Mouse (Mus musculus): ENCODE measurements around the gene Adipor2.

Gene Adipor2

DNA sequence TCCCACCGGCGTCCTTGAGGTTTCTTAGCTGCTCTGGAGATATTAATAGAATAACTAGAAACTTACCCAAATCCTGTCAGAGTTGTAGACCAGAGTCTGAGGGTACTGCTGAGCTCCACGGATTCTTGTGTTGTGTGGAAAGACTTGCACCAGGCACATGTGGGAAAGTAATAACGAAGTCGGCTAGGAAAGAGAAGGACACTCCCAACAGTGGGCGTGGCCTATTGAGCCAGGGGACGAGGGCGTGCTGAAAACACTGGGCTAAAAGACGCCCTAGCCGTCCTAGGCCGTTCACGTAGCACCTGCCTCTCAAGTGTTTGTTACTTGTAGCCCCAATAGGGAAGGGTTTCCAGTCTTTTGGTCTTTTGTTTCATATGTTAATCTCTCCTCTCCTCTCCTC is at the start of gene Adipor2:
TSS of gene Adipor2 (minus strand) at position 351 of the 400 bp plus-strand sequence.
- DNase-seq (ENCODE audit: low spot score in 2 of 2) = no peak

GRCm38 (mm10) chr6:119466161-119466560 is 48.7 kb upstream of the Adipor2 start:
- no peak for DNase-seq (ENCODE audit: low spot score in 2 of 2)

DNA sequence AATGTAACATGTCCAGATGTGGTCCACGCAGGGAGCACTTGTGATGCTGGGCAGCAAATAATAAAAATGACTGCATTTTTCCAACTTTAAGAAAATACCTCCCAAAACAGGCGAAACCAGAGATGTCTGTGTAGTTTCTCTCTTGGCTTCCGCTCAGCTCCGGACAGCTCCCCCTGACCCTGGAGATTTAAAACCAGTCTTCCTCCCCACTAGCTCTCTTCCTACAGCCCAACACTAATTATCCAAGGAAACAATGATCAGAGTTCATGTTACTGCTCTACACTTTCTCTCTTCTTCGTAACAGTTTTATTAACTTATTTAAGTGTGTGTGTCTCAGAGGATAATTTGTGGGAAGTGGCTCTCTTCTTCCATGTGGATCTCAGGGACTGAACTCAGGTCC is 42.9 kb upstream of the Adipor2 start:
- no peak for DNase-seq (ENCODE audit: low spot score in 2 of 2)

- DNase-seq (ENCODE audit: low spot score in 2 of 2) = no peak
These were observed 41.5 kb upstream of the Adipor2 start for GRCm38 (mm10) chr6:119459041-119459440.

- no peak for DNase-seq (ENCODE audit: low spot score in 2 of 2)
These were observed 40.7 kb upstream of the Adipor2 start for GRCm38 (mm10) chr6:119458166-119458565.

DNA sequence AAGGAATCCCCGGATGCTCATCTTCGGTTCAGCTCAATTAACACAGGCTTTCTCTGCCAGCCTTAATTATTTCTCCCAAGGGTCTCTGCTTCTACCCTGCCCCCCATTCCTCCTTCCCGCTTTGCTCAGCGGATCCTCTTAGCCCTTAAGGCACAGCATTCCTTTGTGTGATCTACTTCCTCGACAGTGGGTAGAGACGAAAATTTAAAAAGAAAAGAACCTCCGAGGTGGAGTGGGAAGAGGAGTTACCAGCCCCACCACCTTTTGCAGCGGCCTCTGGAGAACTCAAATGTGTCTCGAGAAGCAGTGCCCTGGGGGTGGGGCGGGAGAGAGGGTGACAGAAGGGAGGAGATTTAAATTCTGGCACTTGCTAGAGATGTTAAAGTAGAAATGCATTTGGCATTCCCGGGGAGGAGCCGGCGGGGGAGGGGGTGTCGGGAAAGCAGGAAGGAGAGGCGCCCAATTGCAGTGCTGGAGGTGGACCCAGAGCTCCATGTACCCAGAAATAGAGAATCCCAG is 34.5 kb upstream of the Adipor2 start:
- no peak for DNase-seq (ENCODE audit: low spot score in 2 of 2)

DNA sequence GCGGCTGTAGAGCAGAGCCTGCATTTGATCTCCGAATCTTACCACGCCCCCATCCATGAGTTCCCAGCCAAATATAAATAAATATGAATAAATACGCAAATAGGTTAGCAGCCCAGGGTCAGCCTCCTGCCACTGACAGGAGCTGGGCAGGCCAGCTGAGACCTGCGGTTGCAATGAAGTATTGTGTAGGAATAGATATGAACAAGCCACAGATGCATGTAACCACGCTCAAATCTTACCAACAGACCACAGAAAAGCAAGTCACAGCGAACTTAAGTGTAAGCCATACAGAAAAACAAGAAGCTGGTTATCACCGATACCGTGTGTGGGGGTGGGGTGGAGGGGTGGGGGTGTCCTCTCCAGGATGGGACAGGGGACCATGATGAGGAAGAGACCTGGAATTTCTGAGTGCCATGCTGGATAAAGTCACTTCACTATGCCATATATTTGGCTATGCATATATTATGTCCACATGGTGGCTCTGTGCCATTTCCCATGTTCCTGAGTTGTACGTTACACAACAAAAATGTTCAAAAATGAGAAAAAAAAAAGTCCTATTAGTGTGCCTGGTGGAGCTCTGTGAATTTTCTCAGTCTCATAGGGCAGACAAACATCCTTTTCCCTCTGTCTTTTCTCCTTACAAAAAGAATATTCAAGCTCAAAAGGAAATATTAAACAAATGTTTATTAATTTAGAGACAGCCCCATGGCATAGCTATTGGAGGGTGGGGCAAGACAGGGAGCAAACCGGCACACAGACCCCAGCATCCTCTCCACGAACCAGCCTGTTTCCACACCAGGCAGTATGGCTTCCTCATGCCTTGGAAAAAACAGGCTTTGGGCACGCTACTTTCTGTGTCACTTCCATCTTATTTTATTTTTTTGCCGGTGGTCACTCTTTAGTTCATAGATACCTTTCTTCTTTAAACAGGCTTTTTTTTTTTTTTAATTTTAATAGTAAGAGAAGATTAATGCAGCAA is 33.8 kb upstream of the Adipor2 start:
- no peak for DNase-seq (ENCODE audit: low spot score in 2 of 2)

DNA sequence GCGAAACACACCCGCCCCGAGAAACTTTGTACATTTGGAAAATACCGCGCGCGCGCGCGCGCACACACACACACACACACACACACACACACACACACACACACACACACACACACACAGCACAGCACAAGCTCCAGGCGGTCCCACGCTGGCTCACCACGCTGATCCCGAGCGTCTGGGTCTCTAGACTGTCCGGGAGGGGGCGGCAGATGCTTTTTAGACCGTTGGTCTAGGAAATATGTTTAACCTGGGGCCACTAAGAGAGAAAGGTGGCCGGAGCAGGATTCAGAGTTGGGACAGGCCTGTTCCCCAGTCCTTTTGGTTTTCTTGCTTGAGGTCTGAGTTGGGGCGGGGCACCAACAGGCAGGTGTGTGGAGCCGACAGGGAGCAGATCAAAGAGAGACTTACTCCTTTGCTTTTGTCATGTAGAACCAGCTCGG is 31.6 kb upstream of the Adipor2 start:
- no peak for DNase-seq (ENCODE audit: low spot score in 2 of 2)

- DNase-seq (ENCODE audit: low spot score in 2 of 2) = no peak
These were observed 31.0 kb upstream of the Adipor2 start for GRCm38 (mm10) chr6:119448321-119449059.

- no peak for DNase-seq (ENCODE audit: low spot score in 2 of 2)
These were observed 28.4 kb upstream of the Adipor2 start for GRCm38 (mm10) chr6:119445671-119446607.

DNA sequence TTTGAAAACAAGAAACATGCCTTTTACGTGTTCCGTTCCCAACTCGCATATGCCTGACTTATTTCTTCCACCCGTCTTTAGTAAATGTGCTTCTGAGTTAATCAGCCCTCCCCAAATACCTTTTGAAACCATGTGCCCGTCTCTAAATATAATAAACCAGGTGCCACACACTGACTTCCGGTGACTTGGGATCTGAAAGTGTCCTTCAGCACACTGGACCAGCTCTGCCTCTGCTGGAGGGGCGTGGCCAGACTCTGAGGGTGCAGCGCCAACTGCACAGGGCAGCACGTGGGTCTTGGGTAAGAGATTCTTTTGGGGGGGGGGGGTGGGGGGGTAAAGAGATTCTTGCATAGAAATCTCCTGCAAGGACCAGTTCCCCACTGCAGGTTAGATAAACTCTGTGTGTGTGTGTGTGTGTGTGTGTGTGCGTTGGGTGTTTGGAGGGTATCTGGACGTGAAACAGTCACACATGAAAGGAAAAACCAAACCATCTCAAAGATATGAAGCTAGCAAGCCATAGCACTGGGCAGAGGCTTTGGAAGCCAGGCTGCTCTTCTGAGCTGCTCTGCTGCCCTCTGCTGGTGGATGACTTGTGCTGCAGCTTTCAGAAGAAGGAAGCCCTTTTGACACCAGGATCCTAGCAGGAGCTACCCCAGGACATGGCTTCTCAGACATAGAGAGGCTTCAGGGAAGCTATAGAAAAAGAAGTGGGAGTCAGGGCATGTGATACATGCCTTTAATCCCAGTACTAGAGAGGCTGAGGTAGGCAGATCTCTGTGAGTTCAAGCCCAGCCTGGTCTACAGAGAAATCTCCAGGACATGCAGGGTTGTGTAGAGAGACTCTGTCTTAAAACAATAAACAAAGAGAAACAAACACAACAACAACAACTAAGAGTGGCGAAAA is 26.5 kb upstream of the Adipor2 start:
- peak; percentile 62 to 78 for DNase-seq (ENCODE audit: low spot score in 2 of 2)

DNA sequence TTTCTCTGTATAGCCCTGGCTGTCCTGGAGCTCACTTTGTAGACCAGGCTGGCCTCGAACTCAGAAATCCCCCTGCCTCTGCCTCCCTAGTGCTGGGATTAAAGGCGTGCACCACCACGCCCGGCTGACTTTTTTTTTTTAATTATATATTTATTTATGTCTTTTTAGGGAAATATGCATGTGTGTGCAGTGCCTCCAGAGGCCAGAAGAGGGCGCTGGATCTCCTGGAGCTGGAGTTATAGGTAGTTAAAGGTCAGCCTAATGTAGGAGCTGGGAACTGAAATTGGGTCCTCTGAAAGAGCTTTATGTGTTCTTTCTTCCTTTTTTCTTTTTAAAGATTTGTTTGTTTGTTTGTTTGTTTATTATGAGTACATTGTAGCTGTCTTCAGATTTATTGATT is 25.2 kb upstream of the Adipor2 start:
- DNase-seq (ENCODE audit: low spot score in 2 of 2) = peak; percentile 16 to 17

GRCm38 (mm10) chr6:119437894-119438761 is 20.6 kb upstream of the Adipor2 start:
- no peak for DNase-seq (ENCODE audit: low spot score in 2 of 2)

- DNase-seq (ENCODE audit: low spot score in 2 of 2) = no peak
These were observed 16.9 kb upstream of the Adipor2 start for GRCm38 (mm10) chr6:119434394-119434793.

- DNase-seq (ENCODE audit: low spot score in 2 of 2) = no peak
These were observed 14.3 kb upstream of the Adipor2 start for GRCm38 (mm10) chr6:119431751-119432324.

GRCm38 (mm10) chr6:119430508-119430907 is 13.0 kb upstream of the Adipor2 start:
- DNase-seq (ENCODE audit: low spot score in 2 of 2) = peak; percentile 13 to 36

- no peak for DNase-seq (ENCODE audit: low spot score in 2 of 2)
These were observed 11.8 kb upstream of the Adipor2 start for GRCm38 (mm10) chr6:119429311-119429710.

- DNase-seq (ENCODE audit: low spot score in 2 of 2) = peak in 1 of 2 experiments; percentile 44
These were observed 11.1 kb upstream of the Adipor2 start for GRCm38 (mm10) chr6:119428611-119429010.

GRCm38 (mm10) chr6:119421001-119421400 is 3.5 kb upstream of the Adipor2 start:
- DNase-seq (ENCODE audit: low spot score in 2 of 2) = no peak

Data from natural killer cell, adult 2 months (primary cell).